10 mouse cellular contexts compared by ENCODE assay signal in genomic region chr12:80821312-80822007, GRCm38 (mm10). TPM values are rescaled to one million over a fixed set of nuclear protein-coding genes. Genes with fewer than 3 reads are reported as not detected.
DNase-seq lines count a peak whose midpoint lies in the region; ATAC-seq and TF ChIP-seq lines count a peak whose summit lies in the region.
"Had no signal": no experiment of that assay in that cellular context is flagged by ENCODE, and none has a peak within 500 bp of the region (broad histone marks: within the 10 kb centered on the region; RNA-seq: fewer than 3 reads in every experiment).

No protein-coding gene starts in this region.

- H3K4me3 ChIP-seq in hindbrain, embryonic 15.5 days, result no peak overlapping the region
- H3K4me3 ChIP-seq in hindbrain, embryonic 14.5 days (replicated peaks; ENCODE audit: low read length), result no peak overlapping the region
- H3K4me3 ChIP-seq in stomach, postnatal 0 days (ENCODE audit: low read depth, low read length), result no peak overlapping the region

- WGBS in hindbrain, embryonic 15.5 days, result 91% methylated on average over 4 of the region's 4 CpGs
- 87% methylated on average over 4 of the region's 4 CpGs for WGBS in hindbrain, embryonic 14.5 days
- WGBS in stomach, postnatal 0 days, result 76% methylated on average over 4 of the region's 4 CpGs

- H3K4me1 ChIP-seq in hindbrain, embryonic 15.5 days (replicated peaks), result peaks cover 7% of the 10 kb centered on the region
- peaks cover 4% of the 10 kb centered on the region for H3K4me1 ChIP-seq in hindbrain, embryonic 14.5 days (replicated peaks; ENCODE audit: control insufficient read depth, insufficient read depth, low read length)
- peaks cover 10% of the 10 kb centered on the region; the same call in 1 of the 2 replicates for H3K4me1 ChIP-seq in stomach, postnatal 0 days (replicated peaks; ENCODE audit: control insufficient read depth, insufficient read depth)

- no peaks in the 10 kb centered on the region for H3K27me3 ChIP-seq in hindbrain, embryonic 15.5 days
- no peaks in the 10 kb centered on the region for H3K27me3 ChIP-seq in hindbrain, embryonic 14.5 days (ENCODE audit: control insufficient read depth, insufficient read depth, low read length)
- no peaks in the 10 kb centered on the region for H3K27me3 ChIP-seq in stomach, postnatal 0 days (ENCODE audit: control insufficient read depth, insufficient read depth, low read length)

- H3K4me2 ChIP-seq in hindbrain, embryonic 15.5 days, result no peak overlapping the region
- H3K4me2 ChIP-seq in hindbrain, embryonic 14.5 days (replicated peaks), result no peak overlapping the region
- no peak overlapping the region for H3K4me2 ChIP-seq in stomach, postnatal 0 days (replicated peaks; ENCODE audit: low read depth)

- no peak for TF ChIP-seq EP300 in stomach, postnatal 0 days (optimal IDR thresholded peaks at IDR 0.05)

- H3K36me3 ChIP-seq in hindbrain, embryonic 15.5 days, result no peaks in the 10 kb centered on the region
- no peaks in the 10 kb centered on the region for H3K36me3 ChIP-seq in hindbrain, embryonic 14.5 days (replicated peaks; ENCODE audit: control insufficient read depth, insufficient read depth)
- H3K36me3 ChIP-seq in stomach, postnatal 0 days (ENCODE audit: control insufficient read depth, insufficient read depth, low read length), result no peaks in the 10 kb centered on the region

- H3K9me3 ChIP-seq in hindbrain, embryonic 15.5 days, result no peaks in the 10 kb centered on the region
- H3K9me3 ChIP-seq in hindbrain, embryonic 14.5 days (ENCODE audit: control insufficient read depth, low read length), result no peaks in the 10 kb centered on the region
- H3K9me3 ChIP-seq in stomach, postnatal 0 days (ENCODE audit: control insufficient read depth, low read length), result no peaks in the 10 kb centered on the region

- no peak for DNase-seq in hindbrain, embryonic 14.5 days (ENCODE audit: low spot score)
- DNase-seq in urinary bladder, postnatal 14 days (ENCODE audit: low spot score), result peak; percentile 29
- DNase-seq in urinary bladder, adult 18-20 months (ENCODE audit: low spot score in 2 of 2), result no peak
- peak; percentile 33 for DNase-seq in kidney, postnatal 10 days
- DNase-seq in stomach, postnatal 0 days (ENCODE audit: low spot score), result no peak
- DNase-seq in right cerebral cortex, postnatal 4 days, result no peak
- DNase-seq in retina, embryonic 14.5 days (ENCODE audit: low spot score), result no peak
- DNase-seq: adrenal gland, adult 8-10 months; cerebellum, adult 8-10 months had no signal

- H3K27ac ChIP-seq in hindbrain, embryonic 15.5 days (replicated peaks), result peak overlapping the region; percentile 32; the same call in 1 of the 2 replicates
- no peak overlapping the region for H3K27ac ChIP-seq in hindbrain, embryonic 14.5 days
- H3K27ac ChIP-seq in stomach, postnatal 0 days (replicated peaks), result 0 out of 2 replicates have a peak overlapping the region, but pooled peaks have one; percentile 1

- TF ChIP-seq CTCF in stomach, postnatal 0 days (IDR thresholded peaks at IDR 0.05; ENCODE audit: low read depth), result no peak

- ATAC-seq in hindbrain, embryonic 15.5 days (ENCODE audit: low FRiP score, low read depth), result no peak
- ATAC-seq in hindbrain, embryonic 14.5 days (ENCODE audit: low FRiP score), result no peak
- ATAC-seq in stomach, postnatal 0 days (ENCODE audit: low FRiP score, low TSS enrichment), result no peak

- H3K9ac ChIP-seq in hindbrain, embryonic 15.5 days, result no peak overlapping the region
- no peak overlapping the region for H3K9ac ChIP-seq in hindbrain, embryonic 14.5 days
- no peak overlapping the region for H3K9ac ChIP-seq in stomach, postnatal 0 days (ENCODE audit: low read length)

RNA-seq across cellular contexts. Expression of gene Susd6, which starts 31.1 kb away (rescaled TPM):
- 12.6 and 13.1 TPM in 2 replicates for polyA plus RNA-seq in hindbrain, embryonic 15.5 days (2015; fragmentation: Nextera tagmentation; extraction: Ambion mirVana)
- 12.5 and 14.8 TPM in 2 replicates for polyA plus RNA-seq in hindbrain, embryonic 14.5 days (2014; fragmentation: Nextera tagmentation; extraction: Ambion mirVana)
- polyA plus RNA-seq in stomach, postnatal 0 days (2015; fragmentation: Nextera tagmentation; extraction: Ambion mirVana), result 12.3 and 12.9 TPM in 2 replicates

Comparison
In these comparisons a context has a peak if more than half of its experiments do, and no peak if none do; other contexts are left out.
1. DNase-seq: peak in urinary bladder, postnatal 14 days (single experiment) and kidney, postnatal 10 days (single experiment); none in hindbrain, embryonic 14.5 days (single experiment), urinary bladder, adult 18-20 months (0 of 2), stomach, postnatal 0 days (single experiment), right cerebral cortex, postnatal 4 days (single experiment) and retina, embryonic 14.5 days (single experiment).